Mouse (Mus musculus) heart, embryonic 11.5 days (tissue): ENCODE measurements around the gene Arhgap30. TPM values are rescaled to one million over a fixed set of nuclear protein-coding genes. Genes with fewer than 3 reads are reported as not detected.
A peak's percentile ranks its signal among the peaks of the same experiment; 100 is the strongest.

Experiments
- ATAC-seq: fragments of 200-750 bp; cut with Nextera tagmentation; replicated peaks from 2 replicates; pipeline ENCODE4 v1.8.0; 2017; ENCODE audit warnings: moderate library complexity; ENCODE audit not compliant: insufficient number of reproducible peaks, low FRiP score, low TSS enrichment
- H3K27ac ChIP-seq: fragments of 300-500 bp; sonication (generic); 2 replicates; pipeline ENCODE4 v1.5.1; 2014; ENCODE audit warnings: mild to moderate bottlenecking, low read depth, low read length
- H3K27me3 ChIP-seq: fragments of 300-500 bp; sonication (generic); 2 replicates; pipeline ENCODE4 v1.6.1; 2014; ENCODE audit warnings: mild to moderate bottlenecking, low read length, mixed read lengths; ENCODE audit not compliant: control insufficient read depth, insufficient read depth
- H3K36me3 ChIP-seq: fragments of 300-500 bp; sonication (generic); 2 replicates; pipeline ENCODE4 v1.6.1; 2014; ENCODE audit warnings: mild to moderate bottlenecking, low read length, moderate library complexity, mixed read lengths; ENCODE audit not compliant: control insufficient read depth, insufficient read depth
- H3K4me1 ChIP-seq: fragments of 300-500 bp; sonication (generic); 2 replicates; pipeline ENCODE4 v1.6.1; 2014; ENCODE audit warnings: low read length; ENCODE audit not compliant: control insufficient read depth, insufficient read depth
- H3K4me2 ChIP-seq: fragments of 300-500 bp; sonication (generic); 2 replicates; pipeline ENCODE4 v1.6.1; 2014; ENCODE audit warnings: mild to moderate bottlenecking, moderate library complexity
- H3K4me3 ChIP-seq: fragments of 300-500 bp; sonication (generic); 2 replicates; pipeline ENCODE4 v1.5.1; 2014; ENCODE audit warnings: low read depth, low read length
- H3K9ac ChIP-seq: fragments of 300-500 bp; sonication (generic); 2 replicates; pipeline ENCODE4 v1.6.1; 2014; ENCODE audit warnings: mild to moderate bottlenecking, low read depth, low read length, moderate library complexity
- H3K9me3 ChIP-seq: fragments of 300-500 bp; sonication (generic); replicated peaks from 2 replicates; pipeline ENCODE4 v1.6.1; 2016; ENCODE audit warnings: low read length; ENCODE audit not compliant: control insufficient read depth
- WGBS: fragments of 180-500 bp; shearing (Covaris S2); extraction: QIAGEN DNeasy Blood & Tissue Kit; methylation state at CpG from one replicate; pipeline ENCODE4 v1.1.7; 2014; ENCODE audit not compliant: insufficient replicate concordance; 5-methylcytosine and 5-hydroxymethylcytosine counted together
- polyA plus RNA-seq: library from polyadenylated mRNA; unstranded; fragments of >200 nt; fragmentation: Nextera tagmentation; extraction: Ambion mirVana; gene quantifications from 2 replicates; pipeline ENCODE4 v1.2.1, GENCODE M21; 2014

The Arhgap30 gene
- 0.18 and 0.44 TPM in 2 replicates for polyA plus RNA-seq

DNA sequence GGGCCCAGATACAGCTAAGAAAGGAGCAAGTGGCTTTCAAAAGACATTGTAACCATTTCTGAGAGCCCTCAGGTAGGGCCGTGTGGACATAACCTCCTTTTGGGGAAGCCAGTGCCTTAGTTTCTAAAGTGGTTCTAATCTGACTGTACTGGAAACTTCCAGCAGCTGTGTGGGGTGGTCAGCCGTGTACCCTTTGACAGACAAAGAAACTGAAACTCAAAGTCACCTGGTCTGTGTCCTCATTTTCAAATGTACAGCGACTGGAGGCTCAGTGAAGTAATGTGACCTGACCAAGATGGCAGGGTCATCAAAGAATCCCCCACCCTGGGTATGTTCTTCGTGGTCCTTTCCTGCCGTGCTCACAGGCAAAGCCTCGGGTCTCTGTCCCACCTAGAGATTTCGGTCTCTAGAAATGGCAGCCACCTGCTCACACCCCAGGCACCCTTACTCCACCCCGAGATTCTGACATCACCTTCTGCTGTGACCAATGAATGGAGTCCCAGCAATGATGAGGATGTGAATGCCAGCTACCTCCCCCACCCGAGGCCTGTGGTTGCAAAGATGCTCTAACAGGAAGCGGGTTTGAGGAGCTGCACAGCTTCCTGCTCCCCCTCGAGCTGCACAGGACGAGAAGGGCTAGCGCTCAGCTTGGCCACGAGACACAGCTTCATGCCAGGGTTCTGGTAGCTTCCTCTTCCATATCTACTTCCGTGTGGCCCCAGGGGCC lies at the start of gene Arhgap30:
TSS of gene Arhgap30 (plus strand) at position 579 of the 727 bp plus-strand sequence.
- Histone ChIP-seq H3K27me3 (no peaks in the 10 kb centered on the region), H3K9me3 (no peaks in the 10 kb centered on the region), H3K4me2 (no peak within 1 kb of the TSS; the same call in 1 of the 2 replicates), H3K9ac (no peak within 1 kb of the TSS), H3K36me3 (no peaks in the 10 kb centered on the region), H3K27ac (no peak within 1 kb of the TSS), H3K4me3 (no peak within 1 kb of the TSS), H3K4me1 (peaks cover 2% of the 10 kb centered on the region; the same call in 1 of the 2 replicates)
- 71% methylated on average over 15 of the region's 15 CpGs for WGBS
- no peak for ATAC-seq

DNA sequence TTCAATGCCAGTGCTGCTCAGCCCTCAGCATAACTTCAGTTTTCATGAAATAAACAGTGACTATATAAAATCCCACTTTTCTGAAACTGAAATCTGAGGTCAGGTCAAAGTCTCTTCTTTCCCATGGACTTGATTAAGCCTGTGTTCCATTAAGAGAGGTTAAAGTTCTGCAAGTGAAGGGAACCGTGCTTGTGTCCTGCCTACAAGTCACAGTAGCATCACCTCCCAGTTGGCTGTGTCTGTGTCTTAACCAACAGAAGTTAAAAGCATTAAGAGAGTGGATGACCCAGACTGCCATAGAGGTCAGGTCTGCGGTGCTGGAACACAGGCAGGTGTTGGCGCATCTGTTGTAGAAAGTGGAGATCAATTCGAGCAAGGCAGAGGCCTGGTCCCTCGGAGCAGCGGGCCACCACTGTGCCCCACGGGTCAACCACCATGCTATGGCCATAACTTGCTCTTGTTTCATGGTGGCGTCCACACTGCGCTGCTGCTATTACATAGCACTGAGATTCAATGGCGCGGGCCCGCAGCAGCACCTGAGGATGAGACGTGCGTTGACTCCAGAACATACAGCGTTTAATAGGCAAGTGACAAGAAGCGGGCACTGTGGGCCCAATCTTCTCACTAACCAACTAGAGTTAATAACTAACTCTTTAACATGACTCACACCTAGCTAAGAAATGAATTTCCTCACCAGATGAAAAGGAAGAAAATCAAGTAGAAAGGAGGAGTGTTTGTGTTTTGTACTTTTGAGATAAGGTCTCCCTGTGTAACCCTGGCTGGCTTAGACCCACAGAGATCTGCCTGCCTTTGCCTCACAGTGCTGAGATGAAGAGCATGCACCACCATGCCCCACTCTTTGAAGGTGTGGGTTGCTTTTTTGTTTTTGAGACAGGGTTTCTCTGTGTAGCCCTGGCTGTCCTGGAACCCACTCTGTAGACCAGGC lies 46.2 kb upstream of the Arhgap30 start:
- peaks cover 24% of the 10 kb centered on the region for H3K36me3 ChIP-seq
- H3K4me3 ChIP-seq = no peak overlapping the region
- no peak overlapping the region for H3K4me2 ChIP-seq
- WGBS = 95% methylated on average over 16 of the region's 16 CpGs
- no peak for ATAC-seq
- no peak overlapping the region for H3K9ac ChIP-seq
- no peaks in the 10 kb centered on the region for H3K4me1 ChIP-seq
- peaks cover 2% of the 10 kb centered on the region; the same call in 1 of the 2 replicates for H3K9me3 ChIP-seq
- H3K27me3 ChIP-seq = no peaks in the 10 kb centered on the region
- no peak overlapping the region for H3K27ac ChIP-seq

DNA sequence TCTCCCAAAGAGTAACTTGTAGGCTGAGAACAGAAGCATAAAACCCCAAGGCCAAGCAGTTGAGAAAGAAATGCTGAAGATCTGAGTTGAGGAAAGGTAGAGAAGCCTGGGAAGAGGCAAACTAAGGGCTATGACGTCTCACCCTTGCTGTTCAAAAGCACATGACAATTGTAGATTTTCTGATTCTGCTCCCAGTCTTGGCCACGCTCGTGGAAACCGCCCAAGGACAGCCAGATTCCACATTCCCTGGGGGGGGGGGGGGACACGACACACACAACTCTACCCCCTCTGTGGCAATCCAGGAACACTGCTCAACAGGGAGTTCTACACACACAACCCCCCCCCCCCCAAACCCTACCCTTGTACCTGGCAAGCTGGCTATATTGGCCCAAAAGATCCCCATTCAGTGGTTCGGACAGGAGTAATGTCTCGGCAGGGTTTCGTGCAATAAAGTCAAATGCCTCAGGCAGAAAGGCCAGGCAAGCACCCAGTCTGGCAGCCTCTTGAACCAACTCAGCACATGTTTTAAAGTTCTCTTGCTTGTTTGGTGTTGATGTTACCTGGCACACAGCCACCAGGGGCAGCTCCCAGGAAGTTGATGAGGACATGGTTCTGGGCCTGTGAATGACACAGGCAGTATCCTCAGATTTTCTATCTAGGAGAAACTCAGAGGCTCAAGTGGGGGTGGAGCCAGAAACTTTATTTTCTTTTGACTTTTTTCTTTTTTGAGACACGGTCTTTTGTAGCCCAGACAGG lies 44.7 kb upstream of the Arhgap30 start:
- 80% methylated on average over 9 of the region's 9 CpGs for WGBS
- Histone ChIP-seq H3K4me1 (no peaks in the 10 kb centered on the region), H3K27me3 (no peaks in the 10 kb centered on the region), H3K36me3 (peaks cover 14% of the 10 kb centered on the region), H3K4me2 (no peak overlapping the region), H3K9me3 (peaks cover 2% of the 10 kb centered on the region; the same call in 1 of the 2 replicates), H3K9ac (no peak overlapping the region), H3K4me3 (no peak overlapping the region), H3K27ac (no peak overlapping the region)
- ATAC-seq = no peak

- H3K4me3 ChIP-seq = peak overlapping the region; percentile 96
- H3K4me2 ChIP-seq = peak overlapping the region; percentile 93
- peak overlapping the region; percentile 92; the same call in 1 of the 2 replicates for H3K9ac ChIP-seq
- no peaks in the 10 kb centered on the region for H3K4me1 ChIP-seq
- no peak for ATAC-seq
- no peak overlapping the region for H3K27ac ChIP-seq
- H3K36me3 ChIP-seq = peaks cover 11% of the 10 kb centered on the region; the same call in 1 of the 2 replicates
- WGBS = 71% methylated on average over 9 of the region's 9 CpGs
- no peaks in the 10 kb centered on the region for H3K27me3 ChIP-seq
- H3K9me3 ChIP-seq = peaks cover 2% of the 10 kb centered on the region; the same call in 1 of the 2 replicates
Measured at GRCm38 (mm10) chr1:171344715-171345114, 44.0 kb upstream of the Arhgap30 start.

DNA sequence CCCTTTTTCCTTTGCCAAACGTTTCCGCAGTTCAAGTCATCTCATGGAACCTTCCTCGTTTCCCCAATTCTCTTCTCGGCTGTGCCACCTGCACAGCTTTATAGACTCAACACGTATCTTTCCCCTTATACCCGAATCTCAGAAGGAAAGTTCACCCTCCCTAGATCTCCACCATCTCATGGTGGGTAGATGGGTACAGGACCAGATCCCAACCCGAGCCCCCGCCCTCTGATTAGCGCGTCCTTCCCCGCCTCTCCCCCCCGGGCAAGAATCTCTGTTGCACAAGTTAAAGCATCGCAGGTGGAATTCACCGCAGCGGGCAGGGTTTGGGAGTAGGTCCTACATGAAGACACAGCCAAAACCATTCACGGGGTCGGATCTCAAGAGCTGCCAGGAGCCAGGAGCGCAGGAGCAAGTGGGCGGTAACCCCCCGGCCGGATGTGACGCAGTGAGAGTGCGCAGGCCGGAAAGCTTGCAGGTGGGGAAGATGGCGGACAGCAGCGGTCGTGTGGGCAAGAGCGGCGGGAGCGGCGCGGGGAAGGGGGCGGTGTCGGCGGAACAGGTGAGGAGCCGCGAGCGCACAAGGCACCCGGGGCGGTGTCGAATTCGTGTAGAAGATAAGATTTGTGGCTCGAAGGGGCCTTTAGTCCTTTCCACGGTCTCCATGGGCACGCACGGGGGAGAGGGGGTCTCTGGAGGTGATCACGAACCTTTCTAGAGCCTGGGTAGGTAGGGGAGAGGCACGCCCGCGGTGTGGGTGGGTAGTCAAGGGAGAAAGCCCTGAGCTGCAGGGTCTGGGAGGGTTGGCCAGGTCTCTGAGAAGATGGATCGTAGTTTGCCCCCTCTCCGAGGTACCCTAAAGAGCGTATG lies 43.3 kb upstream of the Arhgap30 start, which contains the start of the genes Nit1 and Pfdn2:
TSS of gene Nit1 (minus strand) at position 422 of the 870 bp plus-strand sequence.
TSS of gene Pfdn2 (plus strand) at position 446 of the 870 bp plus-strand sequence.
- peak within 1 kb of the TSS; percentile 92 for H3K9ac ChIP-seq
- peak within 1 kb of the TSS; percentile 72 for H3K27ac ChIP-seq
- peaks cover 2% of the 10 kb centered on the region; the same call in 1 of the 2 replicates for H3K9me3 ChIP-seq
- WGBS = under 1% methylated on average over 53 of the region's 53 CpGs
- H3K36me3 ChIP-seq = peaks cover 11% of the 10 kb centered on the region; the same call in 1 of the 2 replicates
- ATAC-seq = peak; percentile 85
- H3K27me3 ChIP-seq = no peaks in the 10 kb centered on the region
- H3K4me3 ChIP-seq = peak within 1 kb of the TSS; percentile 96
- peak within 1 kb of the TSS; percentile 93 for H3K4me2 ChIP-seq
- H3K4me1 ChIP-seq = no peaks in the 10 kb centered on the region

GRCm38 (mm10) chr1:171346095-171346450 lies 42.7 kb upstream of the Arhgap30 start:
- peaks cover 10% of the 10 kb centered on the region; the same call in 1 of the 2 replicates for H3K36me3 ChIP-seq
- peaks cover 2% of the 10 kb centered on the region; the same call in 1 of the 2 replicates for H3K9me3 ChIP-seq
- H3K27ac ChIP-seq = peak overlapping the region; percentile 72; the same call in 1 of the 2 replicates
- H3K27me3 ChIP-seq = no peaks in the 10 kb centered on the region
- peak overlapping the region; percentile 96 for H3K4me3 ChIP-seq
- peak overlapping the region; percentile 92 for H3K9ac ChIP-seq
- H3K4me1 ChIP-seq = no peaks in the 10 kb centered on the region
- 0 out of 2 replicates have a peak, but pooled peaks have one; percentile 5 for ATAC-seq
- WGBS = under 1% methylated on average over 14 of the region's 14 CpGs
- peak overlapping the region; percentile 93 for H3K4me2 ChIP-seq

- Histone ChIP-seq H3K9me3 (peaks cover 2% of the 10 kb centered on the region; the same call in 1 of the 2 replicates), H3K4me1 (no peaks in the 10 kb centered on the region), H3K4me3 (no peak overlapping the region), H3K4me2 (no peak overlapping the region), H3K9ac (no peak overlapping the region), H3K36me3 (no peaks in the 10 kb centered on the region), H3K27ac (no peak overlapping the region), H3K27me3 (no peaks in the 10 kb centered on the region)
- 86% methylated on average over 3 of the region's 3 CpGs for WGBS
- no peak for ATAC-seq
Measured at GRCm38 (mm10) chr1:171348665-171349064, 40.1 kb upstream of the Arhgap30 start.
